Mouse (Mus musculus): ENCODE data around the gene B3gnt8.

- no peak for TF ChIP-seq HCFC1 (IDR thresholded peaks at IDR 0.05; ENCODE audit: low read depth, low read length)
- no peak for TF ChIP-seq CTCF (IDR thresholded peaks at IDR 0.05 in 2 of 3, conservative IDR thresholded peaks at IDR 0.05 in 1 of 3; ENCODE audit: control insufficient read depth in 1 of 3, insufficient read depth in 1 of 3, low read depth in 2 of 3, low read length in 3 of 3, poor library complexity in 1 of 3, severe bottlenecking in 1 of 3)
- TF ChIP-seq POLR2AphosphoS5 (IDR thresholded peaks at IDR 0.05; ENCODE audit: borderline replicate concordance, low read depth, low read length), result no peak
- TF ChIP-seq CHD2 (IDR thresholded peaks at IDR 0.05; ENCODE audit: low read length), result no peak
Measured at GRCm38 (mm10) chr7:25677013-25677412, 50.6 kb downstream of the B3gnt8 start.
